Mouse (Mus musculus): ENCODE results near the gene Smc3. TPM values are rescaled to one million over a fixed set of nuclear protein-coding genes. Genes with fewer than 3 reads are reported as not detected.
A peak's percentile ranks its signal among the peaks of the same experiment; 100 is the strongest.

Gene Smc3
- polyA plus RNA-seq, 1 experiment from 2014 or later = 73.3 TPM

- no peak overlapping the region for H3K9ac ChIP-seq (replicated peaks)
- WGBS = 6% methylated on average over 10 of the region's 11 CpGs
- H3K4me1 ChIP-seq = 0 out of 2 replicates have a peak, but pooled peaks cover 5% of the 10 kb centered on the region
- H3K36me3 ChIP-seq = no peaks in the 10 kb centered on the region
- H3K27me3 ChIP-seq = no peaks in the 10 kb centered on the region
- no peak overlapping the region for H3K4me3 ChIP-seq
- H3K27ac ChIP-seq (replicated peaks) = no peak overlapping the region
- ATAC-seq (replicated peaks) = no peak; the same call in 1 of the 2 replicates
- peak overlapping the region; percentile 24 for H3K4me2 ChIP-seq (replicated peaks)
- no peaks in the 10 kb centered on the region for H3K9me3 ChIP-seq
Observed at GRCm38 (mm10) chr19:53567864-53568263, 32.3 kb upstream of the Smc3 start.

GRCm38 (mm10) chr19:53568553-53568952, 31.6 kb upstream of the Smc3 start:
- Histone ChIP-seq H3K9ac (replicated peaks) (no peak overlapping the region), H3K27ac (replicated peaks) (no peak overlapping the region), H3K36me3 (no peaks in the 10 kb centered on the region), H3K4me1 (0 out of 2 replicates have a peak, but pooled peaks cover 5% of the 10 kb centered on the region), H3K27me3 (no peaks in the 10 kb centered on the region), H3K9me3 (no peaks in the 10 kb centered on the region), H3K4me2 (replicated peaks) (no peak overlapping the region), H3K4me3 (no peak overlapping the region)
- no peak for ATAC-seq (replicated peaks)
- WGBS = 67% methylated on average over 3 of the region's 3 CpGs

GRCm38 (mm10) chr19:53571056-53571455, 29.1 kb upstream of the Smc3 start:
- no peaks in the 10 kb centered on the region for H3K9me3 ChIP-seq
- 0 out of 2 replicates have a peak, but pooled peaks cover 5% of the 10 kb centered on the region for H3K4me1 ChIP-seq
- no peak overlapping the region for H3K4me2 ChIP-seq (replicated peaks)
- H3K9ac ChIP-seq (replicated peaks) = no peak overlapping the region
- no peak for ATAC-seq (replicated peaks)
- H3K27ac ChIP-seq (replicated peaks) = no peak overlapping the region
- no peaks in the 10 kb centered on the region for H3K36me3 ChIP-seq
- no peak overlapping the region for H3K4me3 ChIP-seq
- no peaks in the 10 kb centered on the region for H3K27me3 ChIP-seq
- WGBS = 88% methylated on average over 4 of the region's 4 CpGs

GRCm38 (mm10) chr19:53571501-53572428, 28.4 kb upstream of the Smc3 start:
- H3K4me3 ChIP-seq = no peak overlapping the region
- no peak for ATAC-seq (replicated peaks)
- H3K27ac ChIP-seq (replicated peaks) = no peak overlapping the region
- WGBS = 86% methylated on average over 18 of the region's 18 CpGs
- no peak overlapping the region for H3K4me2 ChIP-seq (replicated peaks)
- H3K9me3 ChIP-seq = no peaks in the 10 kb centered on the region
- no peaks in the 10 kb centered on the region for H3K27me3 ChIP-seq
- 0 out of 2 replicates have a peak, but pooled peaks cover 5% of the 10 kb centered on the region for H3K4me1 ChIP-seq
- no peaks in the 10 kb centered on the region for H3K36me3 ChIP-seq
- H3K9ac ChIP-seq (replicated peaks) = no peak overlapping the region

GRCm38 (mm10) chr19:53572607-53573006, 27.6 kb upstream of the Smc3 start:
- no peak overlapping the region for H3K9ac ChIP-seq (replicated peaks)
- no peaks in the 10 kb centered on the region for H3K27me3 ChIP-seq
- no peak overlapping the region for H3K4me2 ChIP-seq (replicated peaks)
- H3K36me3 ChIP-seq = no peaks in the 10 kb centered on the region
- ATAC-seq (replicated peaks) = no peak
- no peak overlapping the region for H3K27ac ChIP-seq (replicated peaks)
- no peak overlapping the region for H3K4me3 ChIP-seq
- 80% methylated on average over 12 of the region's 12 CpGs for WGBS
- 0 out of 2 replicates have a peak, but pooled peaks cover 5% of the 10 kb centered on the region for H3K4me1 ChIP-seq
- H3K9me3 ChIP-seq = no peaks in the 10 kb centered on the region

- no peaks in the 10 kb centered on the region for H3K36me3 ChIP-seq
- 78% methylated on average over 3 of the region's 3 CpGs for WGBS
- no peak overlapping the region for H3K4me2 ChIP-seq (replicated peaks)
- H3K27me3 ChIP-seq = no peaks in the 10 kb centered on the region
- H3K9me3 ChIP-seq = no peaks in the 10 kb centered on the region
- no peak overlapping the region for H3K9ac ChIP-seq (replicated peaks)
- no peak overlapping the region for H3K4me3 ChIP-seq
- no peak for ATAC-seq (replicated peaks)
- H3K4me1 ChIP-seq = no peaks in the 10 kb centered on the region
- H3K27ac ChIP-seq (replicated peaks) = no peak overlapping the region
Observed at GRCm38 (mm10) chr19:53573151-53573550, 27.0 kb upstream of the Smc3 start.

- Histone ChIP-seq H3K9me3 (no peaks in the 10 kb centered on the region), H3K4me1 (no peaks in the 10 kb centered on the region), H3K4me3 (no peak overlapping the region), H3K27me3 (no peaks in the 10 kb centered on the region), H3K9ac (replicated peaks) (no peak overlapping the region), H3K4me2 (replicated peaks) (no peak overlapping the region), H3K36me3 (no peaks in the 10 kb centered on the region), H3K27ac (replicated peaks) (no peak overlapping the region)
- 37% methylated on average over 8 of the region's 8 CpGs for WGBS
- ATAC-seq (replicated peaks) = no peak
Observed at GRCm38 (mm10) chr19:53574131-53574530, 26.1 kb upstream of the Smc3 start.

GRCm38 (mm10) chr19:53574546-53574945, 25.7 kb upstream of the Smc3 start:
- WGBS = 89% methylated on average over 7 of the region's 7 CpGs

GRCm38 (mm10) chr19:53575296-53576010, 24.7 kb upstream of the Smc3 start:
- Histone ChIP-seq H3K9ac (replicated peaks) (no peak overlapping the region), H3K9me3 (no peaks in the 10 kb centered on the region), H3K36me3 (no peaks in the 10 kb centered on the region), H3K27me3 (no peaks in the 10 kb centered on the region), H3K4me2 (replicated peaks) (no peak overlapping the region), H3K27ac (replicated peaks) (no peak overlapping the region), H3K4me3 (no peak overlapping the region), H3K4me1 (no peaks in the 10 kb centered on the region)
- ATAC-seq (replicated peaks) = no peak
- 88% methylated on average over 4 of the region's 4 CpGs for WGBS

More at GRCm38 (mm10) chr19:53574546-53574945, 25.7 kb upstream of the Smc3 start:
- no peaks in the 10 kb centered on the region for H3K27me3 ChIP-seq
- H3K4me1 ChIP-seq = no peaks in the 10 kb centered on the region
- no peak overlapping the region for H3K4me3 ChIP-seq
- no peaks in the 10 kb centered on the region for H3K9me3 ChIP-seq
- ATAC-seq (replicated peaks) = no peak
- no peak overlapping the region for H3K4me2 ChIP-seq (replicated peaks)
- no peak overlapping the region for H3K27ac ChIP-seq (replicated peaks)
- H3K9ac ChIP-seq (replicated peaks) = no peak overlapping the region
- H3K36me3 ChIP-seq = no peaks in the 10 kb centered on the region

GRCm38 (mm10) chr19:53576061-53576460, 24.1 kb upstream of the Smc3 start:
- WGBS = 88% methylated on average over 7 of the region's 7 CpGs
- Histone ChIP-seq H3K9me3 (no peaks in the 10 kb centered on the region), H3K4me2 (replicated peaks) (no peak overlapping the region), H3K27ac (replicated peaks) (no peak overlapping the region), H3K4me1 (no peaks in the 10 kb centered on the region), H3K9ac (replicated peaks) (no peak overlapping the region), H3K36me3 (no peaks in the 10 kb centered on the region), H3K4me3 (no peak overlapping the region), H3K27me3 (no peaks in the 10 kb centered on the region)
- no peak for ATAC-seq (replicated peaks)

- Histone ChIP-seq H3K9ac (replicated peaks) (no peak overlapping the region), H3K4me3 (no peak overlapping the region), H3K36me3 (no peaks in the 10 kb centered on the region), H3K4me2 (replicated peaks) (no peak overlapping the region), H3K4me1 (no peaks in the 10 kb centered on the region), H3K9me3 (no peaks in the 10 kb centered on the region), H3K27me3 (no peaks in the 10 kb centered on the region), H3K27ac (replicated peaks) (no peak overlapping the region)
- WGBS = 42% methylated on average over 11 of the region's 11 CpGs
- no peak for ATAC-seq (replicated peaks)
Observed at GRCm38 (mm10) chr19:53577025-53577800, 23.0 kb upstream of the Smc3 start.
